Mouse (Mus musculus): ENCODE data around the gene Mslnl.

Mslnl gene

GRCm38 (mm10) chr17:25743831-25744230 lies 8.0 kb downstream of the Mslnl start:
- DNase-seq (ENCODE audit: low read depth, low spot score), result no peak

GRCm38 (mm10) chr17:25744311-25744710 lies 8.5 kb downstream of the Mslnl start:
- no peak for DNase-seq (ENCODE audit: low read depth, low spot score)

- no peak for DNase-seq (ENCODE audit: low read depth, low spot score)
Observed at GRCm38 (mm10) chr17:25748238-25748637, 12.4 kb downstream of the Mslnl start.

- no peak for DNase-seq (ENCODE audit: low read depth, low spot score)
Observed at GRCm38 (mm10) chr17:25749314-25749713, 13.5 kb downstream of the Mslnl start.

- DNase-seq (ENCODE audit: low read depth, low spot score), result no peak
Observed at GRCm38 (mm10) chr17:25751446-25751845, 15.6 kb downstream of the Mslnl start.

GRCm38 (mm10) chr17:25754241-25754640 lies 18.4 kb downstream of the Mslnl start, which contains the start of gene Msln:
Msln (minus strand) TSS chr17:25754378.
- no peak for DNase-seq (ENCODE audit: low read depth, low spot score)

GRCm38 (mm10) chr17:25755086-25755485 lies 19.2 kb downstream of the Mslnl start:
- DNase-seq (ENCODE audit: low read depth, low spot score), result no peak

GRCm38 (mm10) chr17:25755627-25756377 lies 20.0 kb downstream of the Mslnl start:
- no peak for DNase-seq (ENCODE audit: low read depth, low spot score)

GRCm38 (mm10) chr17:25756378-25757242 lies 20.8 kb downstream of the Mslnl start:
- DNase-seq (ENCODE audit: low read depth, low spot score), result no peak

GRCm38 (mm10) chr17:25757691-25758090 lies 21.8 kb downstream of the Mslnl start:
- DNase-seq (ENCODE audit: low read depth, low spot score), result no peak

- no peak for DNase-seq (ENCODE audit: low read depth, low spot score)
Observed at GRCm38 (mm10) chr17:25760148-25760547, 24.3 kb downstream of the Mslnl start.

- DNase-seq (ENCODE audit: low read depth, low spot score), result no peak
Observed at GRCm38 (mm10) chr17:25761561-25761970, 25.7 kb downstream of the Mslnl start.

GRCm38 (mm10) chr17:25762591-25762990 lies 26.7 kb downstream of the Mslnl start:
- no peak for DNase-seq (ENCODE audit: low read depth, low spot score)

- DNase-seq (ENCODE audit: low read depth, low spot score), result no peak
Observed at GRCm38 (mm10) chr17:25765886-25766285, 30.0 kb downstream of the Mslnl start.

- no peak for DNase-seq (ENCODE audit: low read depth, low spot score)
Observed at GRCm38 (mm10) chr17:25769331-25769730, 33.5 kb downstream of the Mslnl start.

GRCm38 (mm10) chr17:25773549-25774120 lies 37.8 kb downstream of the Mslnl start, which contains the start of gene Narfl:
Narfl (plus strand) TSS chr17:25773776.
- peak; percentile 95 for DNase-seq (ENCODE audit: low read depth, low spot score)

GRCm38 (mm10) chr17:25775318-25776062 lies 39.6 kb downstream of the Mslnl start:
- DNase-seq (ENCODE audit: low read depth, low spot score), result no peak

- no peak for DNase-seq (ENCODE audit: low read depth, low spot score)
Observed at GRCm38 (mm10) chr17:25777948-25778347, 42.1 kb downstream of the Mslnl start.

- no peak for DNase-seq (ENCODE audit: low read depth, low spot score)
Observed at GRCm38 (mm10) chr17:25781339-25781738, 45.5 kb downstream of the Mslnl start.

GRCm38 (mm10) chr17:25783086-25783485 lies 47.2 kb downstream of the Mslnl start:
- DNase-seq (ENCODE audit: low read depth, low spot score), result no peak

GRCm38 (mm10) chr17:25783861-25784574 lies 48.2 kb downstream of the Mslnl start:
- no peak for DNase-seq (ENCODE audit: low read depth, low spot score)
